Mouse (Mus musculus): Measurements from ENCODE around the gene Hmgcs1.
"Not testable (repeated sequence)": the region's sequence is repeated elsewhere in the genome, so short reads cannot be mapped to it uniquely, and the experiment has no call there.

The Hmgcs1 gene

GRCm38 (mm10) chr13:119690039-119690728, at the start of gene Hmgcs1:
TSS of gene Hmgcs1 (plus strand) at chr13:119690379.
- peak; percentile 99 for DNase-seq (ENCODE audit: low read depth, low spot score)

GRCm38 (mm10) chr13:119640504-119640903, 49.7 kb upstream of the Hmgcs1 start:
- peak; percentile 20 for DNase-seq (ENCODE audit: low read depth, low spot score)

- DNase-seq (ENCODE audit: low read depth, low spot score): no peak
Observed at GRCm38 (mm10) chr13:119641145-119641544, 49.0 kb upstream of the Hmgcs1 start.

- DNase-seq (ENCODE audit: low read depth, low spot score): no peak
Observed at GRCm38 (mm10) chr13:119644769-119645168, 45.4 kb upstream of the Hmgcs1 start.

- DNase-seq (ENCODE audit: low read depth, low spot score): no peak
Observed at GRCm38 (mm10) chr13:119646511-119646910, 43.7 kb upstream of the Hmgcs1 start.

- peak; percentile 62 for DNase-seq (ENCODE audit: low read depth, low spot score)
Observed at GRCm38 (mm10) chr13:119648891-119649698, 41.1 kb upstream of the Hmgcs1 start.

GRCm38 (mm10) chr13:119649699-119650046, 40.5 kb upstream of the Hmgcs1 start:
- DNase-seq (ENCODE audit: low read depth, low spot score): no peak

- no peak for DNase-seq (ENCODE audit: low read depth, low spot score)
Observed at GRCm38 (mm10) chr13:119654734-119655133, 35.4 kb upstream of the Hmgcs1 start.

- DNase-seq (ENCODE audit: low read depth, low spot score): no peak
Observed at GRCm38 (mm10) chr13:119656246-119656645, 33.9 kb upstream of the Hmgcs1 start.

- DNase-seq (ENCODE audit: low read depth, low spot score): no peak
Observed at GRCm38 (mm10) chr13:119656846-119657416, 33.2 kb upstream of the Hmgcs1 start.

GRCm38 (mm10) chr13:119661420-119661819, 28.8 kb upstream of the Hmgcs1 start:
- not testable (repeated sequence) for DNase-seq (ENCODE audit: low read depth, low spot score)

- DNase-seq (ENCODE audit: low read depth, low spot score): no peak
Observed at GRCm38 (mm10) chr13:119678794-119679193, 11.4 kb upstream of the Hmgcs1 start.

GRCm38 (mm10) chr13:119679721-119680120, 10.5 kb upstream of the Hmgcs1 start:
- no peak for DNase-seq (ENCODE audit: low read depth, low spot score)

- DNase-seq (ENCODE audit: low read depth, low spot score): no peak
Observed at GRCm38 (mm10) chr13:119681161-119681560, 9.0 kb upstream of the Hmgcs1 start.

GRCm38 (mm10) chr13:119684416-119685177, 5.6 kb upstream of the Hmgcs1 start:
- no peak for DNase-seq (ENCODE audit: low read depth, low spot score)

GRCm38 (mm10) chr13:119689709-119690038, 505 bp upstream of the Hmgcs1 start:
- no peak for DNase-seq (ENCODE audit: low read depth, low spot score)

GRCm38 (mm10) chr13:119690876-119691620, 869 bp downstream of the Hmgcs1 start:
- DNase-seq (ENCODE audit: low read depth, low spot score): peak; percentile 29

- not testable (repeated sequence) for DNase-seq (ENCODE audit: low read depth, low spot score)
Observed at GRCm38 (mm10) chr13:119691958-119692357, 1.8 kb downstream of the Hmgcs1 start.

- peak; percentile 28 for DNase-seq (ENCODE audit: low read depth, low spot score)
Observed at GRCm38 (mm10) chr13:119695676-119696075, 5.5 kb downstream of the Hmgcs1 start.

- peak; percentile 51 for DNase-seq (ENCODE audit: low read depth, low spot score)
Observed at GRCm38 (mm10) chr13:119696496-119696895, 6.3 kb downstream of the Hmgcs1 start.

- no peak for DNase-seq (ENCODE audit: low read depth, low spot score)
Observed at GRCm38 (mm10) chr13:119698436-119698835, 8.3 kb downstream of the Hmgcs1 start.
